8 mouse cellular contexts compared by ENCODE assay signal in the genomic region with DNA sequence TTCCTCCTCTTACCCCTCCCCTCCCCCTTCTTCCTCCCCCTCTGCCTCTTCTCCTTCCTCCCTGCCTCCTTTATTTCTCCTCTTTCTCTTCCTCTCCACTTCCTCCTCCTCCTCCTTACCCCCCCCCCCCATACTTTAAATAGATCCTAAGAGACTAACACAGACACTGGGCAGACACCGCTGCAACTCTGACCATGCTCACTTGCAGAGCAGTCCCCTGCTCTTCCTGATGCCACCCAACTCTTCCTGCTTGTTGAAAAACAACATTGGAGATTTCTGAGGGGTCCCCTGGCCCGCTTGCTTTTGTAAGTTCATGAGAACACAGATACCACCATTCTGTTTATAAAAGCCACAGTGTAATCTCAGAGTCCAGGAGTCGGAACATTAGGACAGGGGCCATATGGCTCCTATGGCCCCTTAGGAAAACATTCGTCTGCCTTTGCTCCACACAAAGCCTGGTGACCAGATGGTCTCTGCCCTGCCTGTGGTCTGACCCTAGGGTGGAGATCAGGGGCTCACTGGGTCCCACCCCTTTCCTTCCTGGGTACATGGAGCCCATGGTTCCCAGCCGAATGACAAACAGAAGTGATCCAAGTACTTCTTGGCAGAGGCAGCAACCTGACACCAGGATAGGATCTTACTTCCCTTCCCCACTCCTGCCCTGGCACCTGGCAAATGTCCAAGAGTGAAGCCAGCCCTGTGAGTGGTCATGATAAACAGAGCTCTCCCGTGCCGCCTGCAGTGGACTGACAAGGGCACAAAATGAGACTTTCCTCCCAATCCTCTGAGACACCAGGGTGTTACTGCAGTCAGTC.
DNase-seq lines count a peak whose midpoint lies in the region; ATAC-seq and TF ChIP-seq lines count a peak whose summit lies in the region.

No protein-coding gene starts in this region.

- no peaks in the 10 kb centered on the region for H3K36me3 ChIP-seq in C2C12 (ENCODE audit: control insufficient read depth, insufficient read depth)
- H3K36me3 ChIP-seq in hindbrain, embryonic 15.5 days = no peaks in the 10 kb centered on the region
- no peaks in the 10 kb centered on the region for H3K36me3 ChIP-seq in liver, embryonic 11.5 days (ENCODE audit: control insufficient read depth, insufficient read depth, low read length)
- H3K36me3 ChIP-seq in myocyte (ENCODE audit: control insufficient read depth, insufficient read depth) = no peaks in the 10 kb centered on the region
- H3K36me3 ChIP-seq in forebrain, postnatal 0 days (ENCODE audit: insufficient read depth) = no peaks in the 10 kb centered on the region

- H3K4me3 ChIP-seq in C2C12 (ENCODE audit: insufficient read depth, poor library complexity, severe bottlenecking) (no peak overlapping the region), myocyte (no peak overlapping the region)
- H3K4me3 ChIP-seq in hindbrain, embryonic 15.5 days = no peak overlapping the region
- no peak overlapping the region for H3K4me3 ChIP-seq in liver, embryonic 11.5 days (ENCODE audit: low read depth, low read length)
- no peak overlapping the region for H3K4me3 ChIP-seq in forebrain, postnatal 0 days (ENCODE audit: low read depth, low read length)

- TF ChIP-seq POLR2A in myocyte (IDR thresholded peaks at IDR 0.05; ENCODE audit: insufficient read length, low read depth) = peak; percentile 18

- no peak overlapping the region for H3K4me2 ChIP-seq in hindbrain, embryonic 15.5 days
- H3K4me2 ChIP-seq in liver, embryonic 11.5 days = no peak overlapping the region; the same call in 1 of the 2 replicates
- peak overlapping the region; percentile 73 for H3K4me2 ChIP-seq in myocyte (ENCODE audit: low read depth)
- H3K4me2 ChIP-seq in forebrain, postnatal 0 days (ENCODE audit: low read depth) = no peak overlapping the region

- H3ac ChIP-seq in C2C12 (ENCODE audit: control insufficient read depth, insufficient read length, low read depth) (peak overlapping the region; percentile 15), myocyte (ENCODE audit: control insufficient read depth, insufficient read length) (no peak overlapping the region)

- ATAC-seq in hindbrain, embryonic 15.5 days (ENCODE audit: low FRiP score, low read depth) = peak; percentile 61
- ATAC-seq in liver, embryonic 11.5 days (replicated peaks; ENCODE audit: low FRiP score) = peak; percentile 51
- no peak for ATAC-seq in forebrain, postnatal 0 days

- H3K4me1 ChIP-seq in hindbrain, embryonic 15.5 days (replicated peaks) = peaks cover 14% of the 10 kb centered on the region
- peaks cover 18% of the 10 kb centered on the region; the same call in 1 of the 2 replicates for H3K4me1 ChIP-seq in liver, embryonic 11.5 days (replicated peaks; ENCODE audit: control insufficient read depth, insufficient read depth, low read length)
- peaks cover 7% of the 10 kb centered on the region; the same call in 1 of the 2 replicates for H3K4me1 ChIP-seq in forebrain, postnatal 0 days (ENCODE audit: insufficient read depth)

- DNase-seq in brain, adult 2 months (ENCODE audit: low read depth, low spot score) = peak; percentile 67
- DNase-seq in gastrocnemius, adult 18-20 months (ENCODE audit: low spot score) = peak; percentile 66
- DNase-seq in liver, embryonic 11.5 days (ENCODE audit: low spot score) = no peak
- DNase-seq in layer of hippocampus, postnatal 25 days (ENCODE audit: extremely low spot score in 1 of 2, low spot score in 1 of 2) = no peak
- no peak for DNase-seq in forebrain, postnatal 0 days

- H3K9me3 ChIP-seq in hindbrain, embryonic 15.5 days = no peaks in the 10 kb centered on the region
- no peaks in the 10 kb centered on the region for H3K9me3 ChIP-seq in liver, embryonic 11.5 days (ENCODE audit: control insufficient read depth, low read length)
- H3K9me3 ChIP-seq in forebrain, postnatal 0 days (ENCODE audit: low read length) = no peaks in the 10 kb centered on the region

- H3K79me2 ChIP-seq in C2C12 (ENCODE audit: control insufficient read depth, insufficient read depth) (no peaks in the 10 kb centered on the region), myocyte (ENCODE audit: control insufficient read depth, insufficient read depth) (no peaks in the 10 kb centered on the region)

- H3K27me3 ChIP-seq in C2C12 (ENCODE audit: control insufficient read depth, insufficient read depth, insufficient read length) (no peaks in the 10 kb centered on the region), myocyte (ENCODE audit: control insufficient read depth, insufficient read depth, insufficient read length) (no peaks in the 10 kb centered on the region)
- H3K27me3 ChIP-seq in hindbrain, embryonic 15.5 days = no peaks in the 10 kb centered on the region
- H3K27me3 ChIP-seq in liver, embryonic 11.5 days (replicated peaks; ENCODE audit: control insufficient read depth, insufficient read depth, low read length) = no peaks in the 10 kb centered on the region
- H3K27me3 ChIP-seq in forebrain, postnatal 0 days (ENCODE audit: insufficient read depth, low read length) = no peaks in the 10 kb centered on the region

- H3K79me3 ChIP-seq in C2C12 (ENCODE audit: low read depth) = no peaks in the 10 kb centered on the region

- 31% methylated on average over 7 of the region's 7 CpGs for WGBS in hindbrain, embryonic 15.5 days
- 4% methylated on average over 7 of the region's 7 CpGs for WGBS in liver, embryonic 11.5 days
- 35% methylated on average over 7 of the region's 7 CpGs for WGBS in forebrain, postnatal 0 days

- H3K27ac ChIP-seq in hindbrain, embryonic 15.5 days (replicated peaks) = no peak overlapping the region
- H3K27ac ChIP-seq in liver, embryonic 11.5 days (ENCODE audit: low read depth, low read length) = peak overlapping the region; percentile 60; the same call in 1 of the 2 replicates
- H3K27ac ChIP-seq in forebrain, postnatal 0 days (ENCODE audit: low read depth, low read length) = no peak overlapping the region

- TF ChIP-seq CTCF in C2C12 (IDR thresholded peaks at IDR 0.05; ENCODE audit: control insufficient read depth, insufficient read depth, insufficient read length) = no peak
- no peak for TF ChIP-seq CTCF in forebrain, postnatal 0 days (IDR thresholded peaks at IDR 0.05; ENCODE audit: low read depth)

- H3K9ac ChIP-seq in hindbrain, embryonic 15.5 days = no peak overlapping the region
- no peak overlapping the region for H3K9ac ChIP-seq in liver, embryonic 11.5 days (ENCODE audit: low read depth, low read length)
- H3K9ac ChIP-seq in forebrain, postnatal 0 days = no peak overlapping the region

TF ChIP-seq in C2C12, 6 proteins besides CTCF, POLR2A, EP300 and RAD21:
- TF ChIP-seq USF1 (IDR thresholded peaks at IDR 0.05; ENCODE audit: low read depth) (no peak), MAX (IDR thresholded peaks at IDR 0.05) (peak; percentile 36), MYOG (IDR thresholded peaks at IDR 0.05; ENCODE audit: control insufficient read depth, extremely low read depth, insufficient read length) (no peak), FOSL1 (IDR thresholded peaks at IDR 0.05; ENCODE audit: insufficient read depth, low read length, poor library complexity, severe bottlenecking) (no peak)

TF ChIP-seq in myocyte, 11 proteins besides CTCF, POLR2A, EP300 and RAD21:
- TF ChIP-seq POLR2AphosphoS2 (IDR thresholded peaks at IDR 0.05; ENCODE audit: insufficient read length, low read depth) = no peak
- no peak for TF ChIP-seq CEBPB (IDR thresholded peaks at IDR 0.05; ENCODE audit: insufficient read depth, poor library complexity, severe bottlenecking)
- no peak for TF ChIP-seq TCF3 (IDR thresholded peaks at IDR 0.05; ENCODE audit: insufficient read length, low read depth)
- no peak for TF ChIP-seq REST (IDR thresholded peaks at IDR 0.05; ENCODE audit: insufficient read depth, insufficient read length)
- TF ChIP-seq TCF12 (IDR thresholded peaks at IDR 0.05; ENCODE audit: insufficient read depth, poor library complexity, severe bottlenecking) = no peak
- peak in 1 of 3 experiments; percentile 16 for TF ChIP-seq MYOG (IDR thresholded peaks at IDR 0.05; ENCODE audit: control insufficient read depth in 1 of 3, insufficient read depth in 1 of 3, insufficient read length in 2 of 3, low read depth in 2 of 3)
- TF ChIP-seq MYOD1 (IDR thresholded peaks at IDR 0.05; ENCODE audit: control insufficient read depth in 1 of 3, insufficient read length in 2 of 3, low read depth in 2 of 3) = peak in 1 of 3 experiments; percentile 4
- no peak for TF ChIP-seq E2F4 (IDR thresholded peaks at IDR 0.05; ENCODE audit: insufficient read depth)
- TF ChIP-seq MAX (IDR thresholded peaks at IDR 0.05; ENCODE audit: low read depth) = no peak
- no peak for TF ChIP-seq USF1 (IDR thresholded peaks at IDR 0.05; ENCODE audit: low read depth)
- TF ChIP-seq SRF (IDR thresholded peaks at IDR 0.05; ENCODE audit: control insufficient read depth, insufficient read length, low read depth) = no peak

Comparison
In these comparisons a context has a peak if more than half of its experiments do, and no peak if none do; other contexts are left out.
1. DNase-seq: peak in brain, adult 2 months (single experiment) and gastrocnemius, adult 18-20 months (single experiment); none in liver, embryonic 11.5 days (single experiment), layer of hippocampus, postnatal 25 days (0 of 2) and forebrain, postnatal 0 days (single experiment).